Mouse (Mus musculus): ENCODE measurements around the gene Apol7e. TPM values are rescaled to one million over a fixed set of nuclear protein-coding genes. Genes with fewer than 3 reads are reported as not detected.

Apol7e gene
- polyA plus RNA-seq, 1 experiment from 2014 or later, result not detected

DNA sequence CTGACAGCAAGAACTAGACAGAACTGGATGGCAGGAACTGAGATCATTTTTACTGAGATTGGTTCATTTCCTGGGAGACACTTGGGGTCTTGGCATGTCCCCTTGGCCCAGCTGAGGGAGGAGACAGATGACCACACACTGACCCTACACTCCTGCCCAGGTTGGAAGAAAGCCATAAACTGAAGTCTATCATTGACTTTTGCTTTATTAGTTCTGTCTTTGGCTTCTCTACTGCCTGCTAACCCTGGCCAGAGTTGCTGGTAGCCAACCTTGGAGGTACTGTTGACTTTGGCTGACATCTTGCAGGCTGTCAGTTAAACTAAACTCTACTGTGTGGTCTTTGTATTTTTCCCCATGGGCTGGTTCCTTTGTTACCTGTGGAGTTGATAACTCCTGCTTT, 46.4 kb downstream of the Apol7e start:
- no peaks in the 10 kb centered on the region for H3K4me1 ChIP-seq
- no peak overlapping the region for H3K9ac ChIP-seq (replicated peaks)
- H3K9me3 ChIP-seq (replicated peaks), result no peaks in the 10 kb centered on the region
- H3K36me3 ChIP-seq, result no peaks in the 10 kb centered on the region
- no peak overlapping the region for H3K4me2 ChIP-seq
- H3K27me3 ChIP-seq (replicated peaks), result no peaks in the 10 kb centered on the region
- no peak for ATAC-seq (ENCODE audit: low FRiP score)
- no peak overlapping the region for H3K4me3 ChIP-seq (replicated peaks)
- no peak overlapping the region for H3K27ac ChIP-seq (replicated peaks)

DNA sequence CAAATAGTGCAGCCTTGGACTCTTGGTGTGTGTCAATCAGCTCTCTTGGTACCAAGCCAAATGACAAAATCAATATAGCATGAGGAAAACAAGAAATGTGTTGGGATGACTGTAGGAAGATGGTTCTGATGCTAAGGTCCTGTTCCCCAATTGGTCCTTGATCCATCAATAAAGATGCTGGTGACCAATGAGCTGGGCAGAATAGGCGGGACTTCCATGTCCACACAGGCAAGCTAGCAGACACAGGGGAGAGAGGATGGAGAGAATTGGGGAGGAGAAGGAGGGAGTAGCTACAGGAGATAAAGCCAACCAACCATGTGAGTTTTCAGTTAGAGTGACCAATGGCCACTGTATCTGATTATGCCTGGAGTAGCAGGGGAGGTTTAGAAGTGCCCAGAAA, 47.7 kb downstream of the Apol7e start:
- no peaks in the 10 kb centered on the region for H3K27me3 ChIP-seq (replicated peaks)
- H3K27ac ChIP-seq (replicated peaks), result no peak overlapping the region
- WGBS, result 100% methylated on average over 1 of the region's 1 CpGs
- no peak overlapping the region for H3K4me3 ChIP-seq (replicated peaks)
- no peak overlapping the region for H3K9ac ChIP-seq (replicated peaks)
- H3K9me3 ChIP-seq (replicated peaks), result no peaks in the 10 kb centered on the region
- no peaks in the 10 kb centered on the region for H3K4me1 ChIP-seq
- no peak overlapping the region for H3K4me2 ChIP-seq
- H3K36me3 ChIP-seq, result no peaks in the 10 kb centered on the region
- ATAC-seq (ENCODE audit: low FRiP score), result no peak

DNA sequence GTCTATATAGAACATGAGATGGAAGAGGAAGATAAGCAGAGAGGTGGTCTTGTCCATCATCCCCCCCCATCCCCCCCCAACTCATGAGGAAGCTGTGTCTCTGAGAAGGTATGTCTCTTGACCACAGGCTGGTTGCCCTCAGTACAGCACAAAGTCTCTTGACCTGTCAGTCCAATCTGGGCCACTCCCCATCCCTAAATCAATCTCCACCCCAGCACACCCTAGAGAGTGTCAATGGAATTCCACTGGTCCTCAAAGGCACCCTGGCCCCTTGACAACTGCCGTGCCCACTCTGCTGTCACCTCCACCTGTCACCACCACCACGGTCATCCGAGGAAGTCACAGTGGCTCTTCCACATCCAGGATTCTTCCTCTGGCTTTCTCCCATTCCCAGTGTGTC, 49.8 kb downstream of the Apol7e start:
- Histone ChIP-seq H3K4me1 (no peaks in the 10 kb centered on the region), H3K27ac (replicated peaks) (no peak overlapping the region), H3K4me2 (no peak overlapping the region), H3K9me3 (replicated peaks) (no peaks in the 10 kb centered on the region), H3K27me3 (replicated peaks) (no peaks in the 10 kb centered on the region), H3K36me3 (no peaks in the 10 kb centered on the region), H3K9ac (replicated peaks) (no peak overlapping the region), H3K4me3 (replicated peaks) (no peak overlapping the region)
- no peak for ATAC-seq (ENCODE audit: low FRiP score)
- 88% methylated on average over 3 of the region's 3 CpGs for WGBS

DNA sequence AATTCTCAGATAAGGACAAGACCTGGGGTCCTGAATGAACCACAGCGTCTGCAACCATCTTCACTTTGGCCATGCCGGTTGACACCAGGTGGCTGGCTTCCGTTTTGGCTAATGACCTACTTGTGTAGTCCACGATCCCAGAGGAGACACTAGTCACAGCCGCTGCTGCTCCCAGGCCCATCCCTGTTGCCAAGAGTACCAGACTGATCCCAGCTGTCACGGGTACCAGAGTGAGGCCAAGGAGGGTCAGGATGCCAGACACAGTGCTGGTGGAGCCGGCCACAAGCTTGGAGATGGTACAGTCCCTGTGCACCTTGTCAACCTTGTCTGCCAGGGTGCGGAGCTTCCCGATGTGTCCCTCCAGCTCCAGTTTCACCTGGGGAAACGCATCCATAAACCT, 51.1 kb downstream of the Apol7e start:
- ATAC-seq (ENCODE audit: low FRiP score), result no peak

DNA sequence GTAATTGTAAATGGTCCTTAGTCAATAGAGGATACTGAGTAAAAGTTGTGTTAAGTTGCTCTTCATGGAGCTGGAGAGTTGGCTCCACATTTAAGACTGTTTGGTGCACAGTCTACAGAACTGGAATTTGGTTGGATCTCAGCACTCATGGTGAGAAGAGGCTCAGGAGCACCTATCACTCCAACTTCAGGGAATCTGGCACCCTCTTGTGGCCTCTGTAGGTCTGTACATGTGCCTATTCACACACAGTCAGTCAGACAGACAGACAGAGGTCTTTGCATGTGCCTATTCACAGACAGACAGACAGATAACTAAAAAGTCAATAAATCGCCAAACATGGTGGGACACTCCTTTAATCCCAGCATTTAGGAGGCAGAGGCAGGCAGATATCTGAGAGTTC, 51.8 kb downstream of the Apol7e start:
- 44% methylated on average over 1 of the region's 1 CpGs for WGBS
- no peak for ATAC-seq (ENCODE audit: low FRiP score)

More for the DNA sequence above, 51.1 kb downstream of the Apol7e start:
- Histone ChIP-seq H3K27ac (replicated peaks) (no peak overlapping the region), H3K4me2 (no peak overlapping the region), H3K4me3 (replicated peaks) (no peak overlapping the region), H3K9me3 (replicated peaks) (no peaks in the 10 kb centered on the region), H3K36me3 (no peaks in the 10 kb centered on the region), H3K4me1 (no peaks in the 10 kb centered on the region), H3K9ac (replicated peaks) (no peak overlapping the region), H3K27me3 (replicated peaks) (no peaks in the 10 kb centered on the region)
- 80% methylated on average over 10 of the region's 10 CpGs for WGBS

DNA sequence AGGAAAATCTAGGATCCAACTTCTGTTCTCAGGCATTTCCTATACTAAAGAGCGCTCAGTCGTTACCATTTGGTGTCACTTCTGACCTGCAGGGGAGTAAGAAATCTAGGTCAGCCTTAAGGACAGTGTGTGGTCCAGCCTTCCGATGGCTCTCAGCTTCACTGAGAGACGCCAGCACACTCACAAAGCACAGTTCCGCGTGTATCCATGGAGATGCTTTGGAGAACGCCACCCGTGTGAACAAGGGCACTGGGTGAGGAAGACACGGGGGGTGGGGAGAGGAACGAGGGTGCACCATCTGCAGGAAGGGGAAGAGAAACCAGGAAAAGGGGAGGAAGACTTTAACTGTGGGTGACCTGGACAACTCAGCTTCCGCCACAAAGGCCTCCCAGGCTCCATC, 53.8 kb downstream of the Apol7e start:
- no peak overlapping the region for H3K27ac ChIP-seq (replicated peaks)
- H3K9me3 ChIP-seq (replicated peaks), result no peaks in the 10 kb centered on the region
- H3K36me3 ChIP-seq, result no peaks in the 10 kb centered on the region
- 53% methylated on average over 11 of the region's 11 CpGs for WGBS
- peaks cover 2% of the 10 kb centered on the region; the same call in 1 of the 2 replicates for H3K4me1 ChIP-seq
- no peaks in the 10 kb centered on the region for H3K27me3 ChIP-seq (replicated peaks)
- H3K4me2 ChIP-seq, result no peak overlapping the region
- H3K9ac ChIP-seq (replicated peaks), result no peak overlapping the region
- H3K4me3 ChIP-seq (replicated peaks), result no peak overlapping the region
- ATAC-seq (ENCODE audit: low FRiP score), result no peak

More for the DNA sequence above, 51.8 kb downstream of the Apol7e start:
- no peak overlapping the region for H3K9ac ChIP-seq (replicated peaks)
- H3K4me2 ChIP-seq, result no peak overlapping the region
- H3K9me3 ChIP-seq (replicated peaks), result no peaks in the 10 kb centered on the region
- no peaks in the 10 kb centered on the region for H3K4me1 ChIP-seq
- no peak overlapping the region for H3K4me3 ChIP-seq (replicated peaks)
- no peaks in the 10 kb centered on the region for H3K27me3 ChIP-seq (replicated peaks)
- H3K27ac ChIP-seq (replicated peaks), result no peak overlapping the region
- no peaks in the 10 kb centered on the region for H3K36me3 ChIP-seq

DNA sequence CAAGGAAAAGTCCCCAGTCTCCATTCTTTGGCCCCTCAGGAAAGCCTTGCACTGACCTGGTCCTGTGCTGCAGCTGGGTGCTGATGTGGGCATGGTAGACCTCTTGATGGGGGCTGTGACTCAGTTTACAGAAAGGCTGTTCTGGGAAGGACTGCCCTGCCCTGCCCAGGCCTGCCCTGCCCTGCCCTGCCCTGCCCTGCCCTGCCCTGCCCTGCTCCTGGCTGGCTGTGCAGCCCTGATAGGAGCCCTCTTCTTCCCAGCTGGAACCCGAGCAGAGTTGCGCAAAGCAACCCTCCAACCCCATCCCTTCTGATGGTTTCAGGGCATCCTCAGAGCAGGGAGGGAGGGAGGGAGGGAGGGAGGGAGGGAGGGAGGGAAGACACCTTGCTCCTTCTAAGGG, 56.5 kb downstream of the Apol7e start:
- H3K9ac ChIP-seq (replicated peaks), result no peak overlapping the region
- 20% methylated on average over 1 of the region's 2 CpGs for WGBS
- H3K4me1 ChIP-seq, result peaks cover 2% of the 10 kb centered on the region; the same call in 1 of the 2 replicates
- no peak for ATAC-seq (ENCODE audit: low FRiP score)
- H3K9me3 ChIP-seq (replicated peaks), result no peaks in the 10 kb centered on the region
- no peaks in the 10 kb centered on the region for H3K27me3 ChIP-seq (replicated peaks)
- H3K27ac ChIP-seq (replicated peaks), result no peak overlapping the region
- no peak overlapping the region for H3K4me3 ChIP-seq (replicated peaks)
- peaks cover 2% of the 10 kb centered on the region; the same call in 1 of the 2 replicates for H3K36me3 ChIP-seq
- no peak overlapping the region for H3K4me2 ChIP-seq

DNA sequence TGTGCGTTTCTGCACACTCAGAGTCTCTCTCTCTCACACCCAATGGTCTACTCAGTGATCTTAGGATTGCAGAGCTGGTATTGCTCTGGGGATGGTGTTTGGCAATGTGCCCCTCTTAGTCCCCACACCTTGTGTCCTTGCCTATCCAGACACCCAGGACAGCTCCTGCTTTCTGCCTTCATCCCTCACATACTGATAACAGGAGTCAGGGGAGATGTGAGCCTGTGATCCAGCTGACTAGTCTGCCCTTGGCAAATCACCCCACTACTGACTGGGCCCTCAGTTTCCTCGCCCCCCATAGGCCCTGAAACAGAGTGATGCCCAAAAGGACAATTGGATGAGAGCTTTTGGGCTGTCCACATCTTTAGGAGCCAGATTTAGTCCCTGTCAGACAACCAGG, 57.4 kb downstream of the Apol7e start:
- Histone ChIP-seq H3K36me3 (peaks cover 10% of the 10 kb centered on the region), H3K9me3 (replicated peaks) (no peaks in the 10 kb centered on the region), H3K27ac (replicated peaks) (no peak overlapping the region), H3K27me3 (replicated peaks) (no peaks in the 10 kb centered on the region), H3K4me1 (peaks cover 2% of the 10 kb centered on the region; the same call in 1 of the 2 replicates), H3K4me2 (no peak overlapping the region), H3K9ac (replicated peaks) (no peak overlapping the region), H3K4me3 (replicated peaks) (no peak overlapping the region)
- no peak for ATAC-seq (ENCODE audit: low FRiP score)
- WGBS, result 68% methylated on average over 2 of the region's 2 CpGs

DNA sequence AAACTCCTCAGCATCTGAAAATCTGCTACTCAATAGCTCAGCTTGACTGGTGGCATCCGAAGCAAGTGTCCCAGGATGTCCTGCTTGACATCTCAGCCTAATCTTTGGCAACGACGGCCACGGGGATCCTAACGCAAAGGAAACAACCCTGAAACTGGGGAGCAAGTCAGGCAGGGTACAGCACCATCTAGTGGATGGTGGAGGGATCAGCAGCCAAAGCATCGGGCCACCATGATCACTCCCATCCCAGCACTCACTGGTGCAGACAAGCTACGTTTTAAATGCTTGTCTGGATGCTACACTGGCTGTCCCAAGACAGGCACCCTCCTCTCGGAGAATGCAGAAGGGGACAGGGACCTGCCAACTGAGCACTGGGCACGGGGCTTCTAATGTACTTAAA, 58.2 kb downstream of the Apol7e start, which contains the start of gene Apol8:
Gene Apol8 (minus strand): TSS at position 156 of the 400 bp plus-strand sequence.
- Histone ChIP-seq H3K9me3 (replicated peaks) (no peaks in the 10 kb centered on the region), H3K27me3 (replicated peaks) (no peaks in the 10 kb centered on the region), H3K4me1 (peaks cover 2% of the 10 kb centered on the region; the same call in 1 of the 2 replicates), H3K27ac (replicated peaks) (no peak within 1 kb of the TSS), H3K4me3 (replicated peaks) (no peak within 1 kb of the TSS), H3K36me3 (peaks cover 18% of the 10 kb centered on the region), H3K9ac (replicated peaks) (no peak within 1 kb of the TSS), H3K4me2 (peak within 1 kb of the TSS; percentile 19; the same call in 1 of the 2 replicates)
- WGBS, result 5% methylated on average over 9 of the region's 9 CpGs
- ATAC-seq (ENCODE audit: low FRiP score), result no peak

DNA sequence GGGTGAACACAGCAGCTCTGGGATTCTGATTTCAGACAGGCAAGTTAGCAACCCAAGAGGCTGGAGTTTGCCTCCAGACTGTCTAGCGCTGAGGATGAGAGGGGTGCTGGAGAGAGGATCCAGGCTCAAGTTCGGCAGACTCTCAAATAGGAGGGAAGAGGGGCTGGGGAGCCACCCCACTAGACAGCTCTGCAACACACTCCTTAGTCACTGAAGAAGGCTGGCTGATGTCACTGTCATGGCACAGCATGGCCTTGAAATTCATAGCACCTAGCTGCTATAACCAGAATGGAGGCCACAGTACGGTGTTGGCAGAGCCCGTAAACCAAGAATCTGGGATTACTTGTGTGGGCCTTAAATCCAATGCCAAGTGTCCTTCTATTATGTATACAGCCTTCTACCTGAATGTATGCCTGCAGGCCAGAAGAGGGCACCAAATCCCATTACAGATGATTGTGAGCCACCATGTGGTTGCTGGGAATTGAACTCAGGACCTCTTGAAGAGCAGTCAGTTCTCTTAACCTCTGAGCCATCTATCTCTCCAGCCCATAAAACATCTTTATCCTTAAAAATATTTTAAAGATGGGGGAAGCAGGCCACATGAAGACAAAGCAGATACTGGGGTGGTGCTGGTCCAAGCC, 59.0 kb downstream of the Apol7e start:
- Histone ChIP-seq H3K9ac (replicated peaks) (no peak overlapping the region), H3K27ac (replicated peaks) (no peak overlapping the region), H3K4me1 (peaks cover 2% of the 10 kb centered on the region; the same call in 1 of the 2 replicates), H3K27me3 (replicated peaks) (no peaks in the 10 kb centered on the region), H3K4me3 (replicated peaks) (no peak overlapping the region), H3K9me3 (replicated peaks) (no peaks in the 10 kb centered on the region), H3K4me2 (no peak overlapping the region), H3K36me3 (peaks cover 25% of the 10 kb centered on the region)
- ATAC-seq (ENCODE audit: low FRiP score), result no peak
- WGBS, result 84% methylated on average over 4 of the region's 4 CpGs

DNA sequence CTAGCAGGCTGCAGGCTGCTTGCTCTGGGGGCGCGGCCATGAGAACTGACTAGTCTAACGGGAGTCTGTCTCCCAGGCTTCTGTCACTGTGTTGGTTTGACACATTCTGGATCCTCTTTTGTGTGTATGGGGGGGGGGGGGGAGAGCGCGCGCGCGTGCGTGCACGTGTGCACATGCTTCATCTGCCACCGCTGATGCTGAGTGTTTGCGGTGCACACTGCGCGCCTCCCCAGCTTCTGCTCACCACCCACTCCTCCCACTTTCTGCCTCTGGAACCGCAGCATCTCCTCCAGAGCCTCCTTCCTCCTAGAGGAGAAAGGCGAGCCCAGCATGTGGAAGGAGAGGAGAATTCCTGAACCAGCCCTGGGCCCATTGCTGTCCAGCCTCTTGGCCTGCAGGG, 61.4 kb downstream of the Apol7e start:
- 96% methylated on average over 16 of the region's 16 CpGs for WGBS
- H3K27ac ChIP-seq (replicated peaks), result no peak overlapping the region
- peaks cover 2% of the 10 kb centered on the region; the same call in 1 of the 2 replicates for H3K4me1 ChIP-seq
- H3K4me3 ChIP-seq (replicated peaks), result no peak overlapping the region
- H3K9me3 ChIP-seq (replicated peaks), result no peaks in the 10 kb centered on the region
- peaks cover 46% of the 10 kb centered on the region for H3K36me3 ChIP-seq
- H3K27me3 ChIP-seq (replicated peaks), result no peaks in the 10 kb centered on the region
- H3K9ac ChIP-seq (replicated peaks), result no peak overlapping the region
- H3K4me2 ChIP-seq, result no peak overlapping the region
- no peak for ATAC-seq (ENCODE audit: low FRiP score)

DNA sequence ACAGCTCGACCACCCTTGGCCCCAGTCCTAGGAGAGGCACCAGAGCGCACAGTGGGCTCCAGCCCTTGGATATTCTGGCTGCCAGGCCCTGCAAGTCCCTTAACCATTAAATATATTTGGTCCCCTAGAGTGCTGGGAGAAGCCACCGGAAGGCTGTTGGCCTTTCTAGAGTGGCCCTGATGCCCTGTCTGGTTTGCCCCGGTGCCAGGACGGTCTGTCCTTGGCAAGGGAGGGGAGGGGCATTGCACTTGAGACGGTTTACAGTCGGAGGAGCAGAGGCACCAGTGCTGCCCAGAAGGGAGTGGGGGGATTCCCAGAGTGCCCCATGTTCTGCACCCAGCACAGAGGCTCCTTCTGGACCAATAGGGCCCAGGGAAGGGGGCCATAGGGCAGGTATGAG, 62.4 kb downstream of the Apol7e start:
- Histone ChIP-seq H3K4me1 (peaks cover 2% of the 10 kb centered on the region; the same call in 1 of the 2 replicates), H3K36me3 (peaks cover 56% of the 10 kb centered on the region), H3K4me3 (replicated peaks) (no peak overlapping the region), H3K27ac (replicated peaks) (no peak overlapping the region), H3K27me3 (replicated peaks) (no peaks in the 10 kb centered on the region), H3K9ac (replicated peaks) (no peak overlapping the region), H3K4me2 (no peak overlapping the region), H3K9me3 (replicated peaks) (no peaks in the 10 kb centered on the region)
- no peak for ATAC-seq (ENCODE audit: low FRiP score)
- 96% methylated on average over 7 of the region's 7 CpGs for WGBS

Measured in neural tube, embryonic 15.5 days (tissue).